ENCODE assay signal across 9 mouse cellular contexts in the genomic region with DNA sequence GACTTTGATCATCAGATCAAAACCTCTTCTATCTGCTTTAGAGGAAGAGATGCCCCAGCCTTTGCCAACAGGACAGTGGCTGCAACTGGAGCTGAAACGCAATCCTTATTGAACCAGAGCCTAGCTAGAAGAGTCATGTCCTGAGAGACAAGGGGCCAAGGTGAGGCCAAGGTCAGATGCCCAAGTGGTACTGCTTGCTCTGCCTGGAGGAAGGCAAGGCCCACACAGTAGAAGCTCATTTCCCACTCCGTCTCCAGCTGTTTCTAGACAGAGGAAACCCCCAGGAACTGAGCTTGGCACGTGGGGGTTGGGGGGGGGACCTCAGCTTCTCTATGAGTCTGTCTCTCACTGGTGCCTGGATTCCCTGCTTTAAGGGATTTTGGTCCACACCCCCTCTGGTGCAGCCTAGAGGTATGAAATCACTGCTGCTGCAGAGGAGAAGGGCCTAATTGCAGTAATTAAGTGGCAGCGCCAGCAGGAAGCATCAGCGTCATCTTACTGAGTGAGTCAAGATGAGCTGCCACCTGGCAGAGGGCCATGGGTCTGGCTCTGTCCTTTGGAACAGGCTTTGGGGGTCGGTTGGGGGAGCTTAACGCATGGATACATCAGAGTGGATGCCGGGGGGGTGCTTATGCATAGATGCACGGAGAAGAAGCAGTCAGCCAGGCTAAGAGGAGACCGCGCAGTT.
A peak's percentile ranks its signal among the peaks of the same experiment; 100 is the strongest.
DNase-seq lines count a peak whose midpoint lies in the region; ATAC-seq and TF ChIP-seq lines count a peak whose summit lies in the region.
"Had no signal": no experiment of that assay in that cellular context is flagged by ENCODE, and none has a peak within 500 bp of the region (broad histone marks: within the 10 kb centered on the region; RNA-seq: fewer than 3 reads in every experiment).

No protein-coding gene starts in this region.

- peaks cover 37% of the 10 kb centered on the region for H3K4me1 ChIP-seq in intestine, embryonic 14.5 days (replicated peaks; ENCODE audit: control insufficient read depth, insufficient read depth, low read length)
- H3K4me1 ChIP-seq in stomach, embryonic 16.5 days (ENCODE audit: control insufficient read depth, insufficient read depth, low read length): peaks cover 26% of the 10 kb centered on the region
- peaks cover 49% of the 10 kb centered on the region for H3K4me1 ChIP-seq in kidney, embryonic 16.5 days (ENCODE audit: insufficient read depth, low read length)

- no peak for TF ChIP-seq CTCF in gastrocnemius, adult 2 months (IDR thresholded peaks at IDR 0.05)

- intact Hi-C loops in gastrocnemius, adult 2 months (cut with DNase I): no loop called here

- H3K9ac ChIP-seq in intestine, embryonic 14.5 days (ENCODE audit: low read length): no peak overlapping the region
- H3K9ac ChIP-seq in stomach, embryonic 16.5 days (ENCODE audit: low read length): no peak overlapping the region
- H3K9ac ChIP-seq in kidney, embryonic 16.5 days (replicated peaks; ENCODE audit: low read length): no peak overlapping the region

- 57% methylated on average over 11 of the region's 11 CpGs for WGBS in intestine, embryonic 14.5 days
- WGBS in stomach, embryonic 16.5 days: 60% methylated on average over 11 of the region's 11 CpGs
- WGBS in kidney, embryonic 16.5 days: 34% methylated on average over 11 of the region's 11 CpGs

- H3K36me3 ChIP-seq in intestine, embryonic 14.5 days (ENCODE audit: control insufficient read depth, insufficient read depth, low read length): peaks cover 19% of the 10 kb centered on the region
- H3K36me3 ChIP-seq in stomach, embryonic 16.5 days (ENCODE audit: control insufficient read depth, insufficient read depth, low read length): 0 out of 2 replicates have a peak, but pooled peaks cover 3% of the 10 kb centered on the region
- peaks cover 2% of the 10 kb centered on the region for H3K36me3 ChIP-seq in kidney, embryonic 16.5 days (ENCODE audit: insufficient read depth, low read length)

- no peaks in the 10 kb centered on the region for H3K9me3 ChIP-seq in intestine, embryonic 14.5 days (ENCODE audit: control insufficient read depth, low read length)
- H3K9me3 ChIP-seq in stomach, embryonic 16.5 days (replicated peaks; ENCODE audit: control insufficient read depth, low read length): no peaks in the 10 kb centered on the region
- H3K9me3 ChIP-seq in kidney, embryonic 16.5 days (ENCODE audit: low read length): no peaks in the 10 kb centered on the region
- H3K9me3 ChIP-seq: limb, embryonic 12.5 days had no signal

- DNase-seq in gastrocnemius, adult 2 months: peak; percentile 27
- no peak for DNase-seq in gastrocnemius, adult 8-10 months (ENCODE audit: low spot score in 2 of 2)
- peak; percentile 71 to 77 for DNase-seq in right cerebral cortex, postnatal 10 days (ENCODE audit: low spot score in 2 of 2)
- no peak for DNase-seq in right cerebral cortex, adult 2 months (ENCODE audit: low spot score in 2 of 2)
- no peak for DNase-seq in intestine, embryonic 14.5 days (ENCODE audit: low spot score)
- DNase-seq in gastrocnemius, adult 18-20 months (ENCODE audit: low spot score): no peak

- no peak overlapping the region for H3K27ac ChIP-seq in gastrocnemius, adult 2 months
- peak overlapping the region; percentile 64; the same call in 1 of the 2 replicates for H3K27ac ChIP-seq in intestine, embryonic 14.5 days (ENCODE audit: low read depth)
- H3K27ac ChIP-seq in stomach, embryonic 16.5 days (ENCODE audit: low read length): peak overlapping the region; percentile 51; the same call in 1 of the 2 replicates
- no peak overlapping the region; the same call in none of the 2 replicates for H3K27ac ChIP-seq in kidney, embryonic 16.5 days (ENCODE audit: low read length)

- no peaks in the 10 kb centered on the region for H3K27me3 ChIP-seq in intestine, embryonic 14.5 days (replicated peaks; ENCODE audit: control insufficient read depth, insufficient read depth, low read length)
- H3K27me3 ChIP-seq in stomach, embryonic 16.5 days (ENCODE audit: control insufficient read depth, insufficient read depth, low read length): no peaks in the 10 kb centered on the region
- no peaks in the 10 kb centered on the region for H3K27me3 ChIP-seq in kidney, embryonic 16.5 days (ENCODE audit: insufficient read depth, low read length)
- H3K27me3 ChIP-seq: limb, embryonic 12.5 days had no signal

- no peak overlapping the region for H3K4me3 ChIP-seq in gastrocnemius, adult 2 months
- no peak overlapping the region for H3K4me3 ChIP-seq in intestine, embryonic 14.5 days (ENCODE audit: low read depth, low read length)
- no peak overlapping the region for H3K4me3 ChIP-seq in stomach, embryonic 16.5 days (replicated peaks; ENCODE audit: low read length)
- H3K4me3 ChIP-seq in kidney, embryonic 16.5 days (ENCODE audit: low read length): no peak overlapping the region
- H3K4me3 ChIP-seq: limb, embryonic 12.5 days had no signal

- no peak overlapping the region for H3K4me2 ChIP-seq in intestine, embryonic 14.5 days (ENCODE audit: low read length)
- no peak overlapping the region for H3K4me2 ChIP-seq in stomach, embryonic 16.5 days (ENCODE audit: low read depth, low read length)
- H3K4me2 ChIP-seq in kidney, embryonic 16.5 days (replicated peaks; ENCODE audit: low read depth, low read length): no peak overlapping the region
- H3K4me2 ChIP-seq: limb, embryonic 12.5 days had no signal

- no peak for ATAC-seq in intestine, embryonic 14.5 days (replicated peaks; ENCODE audit: low FRiP score, low TSS enrichment, low read depth)
- no peak for ATAC-seq in stomach, embryonic 16.5 days (ENCODE audit: insufficient read depth, low FRiP score)
- ATAC-seq in kidney, embryonic 16.5 days (ENCODE audit: low FRiP score, low TSS enrichment): no peak

Comparison
In these comparisons a context has a peak if more than half of its experiments do, and no peak if none do; other contexts are left out.
1. DNase-seq: peak in gastrocnemius, adult 2 months (single experiment) and right cerebral cortex, postnatal 10 days (2 of 2); none in gastrocnemius, adult 8-10 months (0 of 2), right cerebral cortex, adult 2 months (0 of 2), intestine, embryonic 14.5 days (single experiment) and gastrocnemius, adult 18-20 months (single experiment).
2. H3K27ac ChIP-seq: peak in intestine, embryonic 14.5 days (single experiment) and stomach, embryonic 16.5 days (single experiment); none in gastrocnemius, adult 2 months (single experiment) and kidney, embryonic 16.5 days (single experiment).